Mouse (Mus musculus): Measurements from ENCODE around the gene Ppp1r1b.
A peak's percentile ranks its signal among the peaks of the same experiment; 100 is the strongest.

Ppp1r1b gene

DNA sequence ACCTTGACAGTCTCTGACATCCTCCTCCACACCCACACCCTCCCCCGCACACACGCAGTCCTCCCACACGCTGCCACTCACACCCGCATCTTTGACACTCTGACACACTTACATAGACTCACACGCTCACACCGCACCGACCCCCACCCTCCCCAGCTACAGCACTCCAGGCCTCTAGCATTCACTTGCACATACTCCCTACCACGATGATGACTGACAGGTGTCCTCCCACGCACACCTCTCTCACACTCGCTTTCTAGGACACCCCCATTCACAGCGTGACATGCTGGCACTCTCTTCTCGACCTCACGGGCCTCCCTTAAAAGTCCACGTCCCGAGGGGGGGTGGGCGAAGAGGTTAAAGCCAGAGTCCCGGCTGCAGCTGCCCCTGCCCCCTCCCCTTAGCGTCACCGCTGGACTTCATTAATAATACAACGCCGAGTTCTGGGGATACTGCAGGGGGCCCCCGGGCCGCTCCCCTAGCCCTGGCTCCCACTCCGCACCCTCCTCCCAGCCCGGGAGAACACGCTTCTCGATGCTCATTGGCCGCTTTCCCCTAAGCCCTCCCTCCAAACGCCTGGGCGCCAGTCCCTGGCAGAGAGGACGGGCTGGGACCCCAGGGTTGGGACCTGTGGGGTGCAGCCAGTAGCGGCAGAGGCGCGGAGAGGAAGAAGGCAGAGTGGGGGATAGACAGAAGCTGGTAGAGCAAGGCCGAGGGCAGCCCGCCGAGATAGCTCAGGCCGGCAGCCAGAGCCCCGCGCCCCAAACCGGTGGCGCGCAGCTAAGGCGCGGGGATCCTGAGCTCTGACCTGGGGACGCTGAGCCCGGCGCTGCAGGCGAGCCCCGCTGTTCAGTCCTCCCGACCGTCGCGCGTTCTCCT, at the start of gene Ppp1r1b:
Gene Ppp1r1b, plus strand, starts transcription at position 322 of the 879 bp plus-strand sequence.
- DNase-seq (ENCODE audit: inconsistent ontology term): peak; percentile 69

- no peak for DNase-seq (ENCODE audit: inconsistent ontology term)
Measured at GRCm38 (mm10) chr11:98298484-98299205, 49.6 kb upstream of the Ppp1r1b start.

- peak; percentile 63 for DNase-seq (ENCODE audit: inconsistent ontology term)
Measured at GRCm38 (mm10) chr11:98313790-98314323, 34.3 kb upstream of the Ppp1r1b start.

DNA sequence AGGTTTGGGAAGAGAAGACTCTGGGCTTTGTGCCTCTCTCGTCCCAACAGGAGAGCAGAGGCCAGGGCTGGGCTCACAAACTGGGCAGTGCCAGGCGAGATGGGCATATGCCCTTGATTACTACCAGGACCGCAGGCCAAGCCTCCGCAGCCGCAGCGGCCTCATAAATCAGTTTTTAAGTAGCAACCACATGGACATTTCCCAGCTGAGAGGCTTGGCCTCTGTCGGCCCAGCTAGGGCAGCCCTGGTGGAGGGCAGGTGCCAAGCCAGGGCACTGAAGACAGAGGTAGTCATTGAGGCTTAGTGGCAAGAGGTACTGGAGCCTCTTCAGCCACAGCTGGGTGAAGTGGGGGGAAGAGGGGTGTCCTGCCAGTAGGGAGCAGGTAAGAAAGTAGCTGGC, 30.7 kb upstream of the Ppp1r1b start:
- DNase-seq (ENCODE audit: inconsistent ontology term): no peak

- no peak for DNase-seq (ENCODE audit: inconsistent ontology term)
Measured at GRCm38 (mm10) chr11:98318421-98319116, 29.6 kb upstream of the Ppp1r1b start.

DNA sequence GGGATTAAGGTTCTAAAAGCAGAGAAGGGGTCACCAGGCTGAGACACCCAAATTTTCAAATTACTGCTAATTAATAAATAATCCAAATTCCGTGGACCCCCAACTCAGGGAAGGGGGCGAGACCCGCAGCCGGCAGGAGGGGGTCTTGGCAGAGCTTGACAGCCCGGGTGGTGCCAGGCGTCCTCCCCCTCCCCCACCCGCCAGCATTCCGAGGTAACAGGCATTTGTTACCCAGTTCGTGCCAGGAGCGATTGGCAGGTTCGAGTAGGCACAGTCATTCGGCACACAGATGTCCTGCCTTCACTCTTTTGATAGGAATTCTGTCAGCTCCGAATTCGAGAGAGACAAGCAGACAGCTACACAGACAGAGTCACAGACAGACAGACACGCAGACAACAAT, 29.1 kb upstream of the Ppp1r1b start:
- no peak for DNase-seq (ENCODE audit: inconsistent ontology term)

- no peak for DNase-seq (ENCODE audit: inconsistent ontology term)
Measured at GRCm38 (mm10) chr11:98319544-98319943, 28.7 kb upstream of the Ppp1r1b start.

GRCm38 (mm10) chr11:98319944-98320343, 28.3 kb upstream of the Ppp1r1b start:
- no peak for DNase-seq (ENCODE audit: inconsistent ontology term)

GRCm38 (mm10) chr11:98320381-98320780, 27.8 kb upstream of the Ppp1r1b start:
- no peak for DNase-seq (ENCODE audit: inconsistent ontology term)

DNA sequence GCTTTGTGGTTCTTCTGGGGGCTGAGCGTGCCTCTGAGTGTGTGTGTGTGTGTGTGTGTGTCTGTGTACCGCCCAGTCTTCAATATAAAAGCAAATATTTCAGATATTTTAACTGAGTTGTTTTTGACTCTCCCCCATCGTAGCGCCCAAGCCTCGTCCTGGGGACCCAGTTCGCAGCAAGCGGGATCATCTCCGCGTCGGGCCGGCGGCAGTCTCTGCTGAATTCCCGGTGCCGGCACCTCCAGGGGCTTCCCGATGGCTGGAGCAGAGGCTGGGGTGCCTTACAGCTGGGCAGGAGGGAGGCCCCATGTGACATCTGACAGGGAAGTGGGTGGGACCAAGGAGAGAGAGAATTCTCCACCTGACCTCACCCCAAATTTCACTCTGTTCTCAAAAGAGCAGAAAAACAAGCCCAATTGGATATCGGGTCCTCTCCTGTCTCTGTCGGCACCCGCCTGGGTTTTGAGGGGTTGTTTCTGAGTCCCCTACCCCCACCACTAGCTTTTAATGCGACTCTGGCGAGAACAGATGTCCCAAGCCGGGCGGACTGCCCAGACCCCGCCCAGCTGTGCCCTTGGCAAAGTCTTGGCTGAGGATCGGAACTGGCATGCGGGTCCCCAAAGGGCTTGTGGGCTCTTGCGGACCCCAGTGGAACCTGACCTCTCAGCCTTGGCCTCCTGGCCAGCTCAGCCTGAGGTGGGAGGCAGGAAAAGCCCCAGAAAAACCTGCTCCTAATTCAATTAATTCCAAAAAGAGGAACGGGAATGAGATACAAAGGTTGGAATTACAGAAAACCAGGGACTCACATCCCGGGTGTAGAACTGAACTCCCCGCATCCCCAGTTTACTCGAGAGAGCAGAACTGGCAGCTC, 27.2 kb upstream of the Ppp1r1b start:
- DNase-seq (ENCODE audit: inconsistent ontology term): no peak

GRCm38 (mm10) chr11:98321677-98322003, 26.6 kb upstream of the Ppp1r1b start:
- DNase-seq (ENCODE audit: inconsistent ontology term): no peak

- no peak for DNase-seq (ENCODE audit: inconsistent ontology term)
Measured at GRCm38 (mm10) chr11:98322159-98322558, 26.0 kb upstream of the Ppp1r1b start.

- DNase-seq (ENCODE audit: inconsistent ontology term): no peak
Measured at GRCm38 (mm10) chr11:98323136-98323866, 24.9 kb upstream of the Ppp1r1b start.

DNA sequence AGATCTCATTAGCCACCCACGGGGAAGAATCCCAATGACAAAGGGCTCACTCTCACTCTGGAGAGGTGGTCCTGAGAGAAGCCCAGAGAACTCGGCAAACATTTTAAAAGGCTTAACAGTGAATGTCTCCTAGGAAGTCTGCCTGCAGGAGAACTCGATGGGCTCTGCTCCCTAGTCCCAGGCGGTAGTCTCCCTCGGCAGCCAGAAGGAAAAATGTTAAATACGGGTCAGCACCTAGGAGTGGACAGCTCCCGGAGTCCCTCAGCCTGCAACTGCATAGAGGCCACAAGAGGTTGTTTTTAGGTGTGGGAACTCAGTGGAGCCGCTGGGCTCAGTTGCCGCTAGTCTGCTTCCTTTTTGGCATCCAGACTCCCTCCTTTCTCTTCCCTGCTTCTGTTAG, 24.3 kb upstream of the Ppp1r1b start:
- peak; percentile 54 for DNase-seq (ENCODE audit: inconsistent ontology term)

- no peak for DNase-seq (ENCODE audit: inconsistent ontology term)
Measured at GRCm38 (mm10) chr11:98325191-98325820, 22.9 kb upstream of the Ppp1r1b start.

DNA sequence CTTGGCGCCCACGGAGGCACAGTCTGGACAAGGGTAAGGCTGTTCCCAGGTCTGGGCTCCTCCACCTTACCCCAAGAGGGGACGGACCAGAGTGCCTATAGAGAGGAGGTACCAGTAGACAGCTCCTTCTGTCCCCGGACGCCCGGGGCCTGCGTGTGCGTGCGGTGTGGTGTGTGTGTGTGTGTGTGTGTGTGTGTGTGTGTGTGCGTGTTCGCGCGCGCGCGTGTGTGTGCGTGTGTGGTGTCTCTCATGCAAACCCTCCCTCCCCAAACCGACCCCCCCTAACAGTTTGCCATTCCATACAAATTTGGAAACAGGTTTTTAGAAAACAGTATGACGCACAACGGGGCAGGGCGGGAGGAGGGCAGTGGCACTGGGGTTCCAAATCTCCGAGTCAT, 22.4 kb upstream of the Ppp1r1b start:
- no peak for DNase-seq (ENCODE audit: inconsistent ontology term)

DNA sequence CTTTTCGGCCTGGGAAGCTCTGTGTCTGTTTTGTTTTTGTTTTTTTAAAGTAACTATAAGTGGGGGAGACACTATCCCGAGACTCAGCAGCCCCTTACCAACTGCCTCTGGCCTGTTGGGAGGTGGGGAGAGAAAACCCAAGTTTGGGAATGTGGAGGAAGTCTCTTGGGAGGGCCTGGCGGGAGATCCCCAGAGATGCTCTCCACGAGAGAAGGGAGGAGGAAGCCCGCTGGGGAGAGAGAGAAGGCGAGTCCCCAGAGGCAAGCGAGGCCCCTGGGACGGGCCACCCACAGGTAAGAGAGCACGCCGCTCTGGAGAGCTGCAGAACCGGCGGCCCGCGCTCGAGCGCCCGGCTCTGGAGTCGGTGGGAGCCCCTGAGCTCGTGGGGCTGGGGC, 21.5 kb upstream of the Ppp1r1b start:
- no peak for DNase-seq (ENCODE audit: inconsistent ontology term)

DNA sequence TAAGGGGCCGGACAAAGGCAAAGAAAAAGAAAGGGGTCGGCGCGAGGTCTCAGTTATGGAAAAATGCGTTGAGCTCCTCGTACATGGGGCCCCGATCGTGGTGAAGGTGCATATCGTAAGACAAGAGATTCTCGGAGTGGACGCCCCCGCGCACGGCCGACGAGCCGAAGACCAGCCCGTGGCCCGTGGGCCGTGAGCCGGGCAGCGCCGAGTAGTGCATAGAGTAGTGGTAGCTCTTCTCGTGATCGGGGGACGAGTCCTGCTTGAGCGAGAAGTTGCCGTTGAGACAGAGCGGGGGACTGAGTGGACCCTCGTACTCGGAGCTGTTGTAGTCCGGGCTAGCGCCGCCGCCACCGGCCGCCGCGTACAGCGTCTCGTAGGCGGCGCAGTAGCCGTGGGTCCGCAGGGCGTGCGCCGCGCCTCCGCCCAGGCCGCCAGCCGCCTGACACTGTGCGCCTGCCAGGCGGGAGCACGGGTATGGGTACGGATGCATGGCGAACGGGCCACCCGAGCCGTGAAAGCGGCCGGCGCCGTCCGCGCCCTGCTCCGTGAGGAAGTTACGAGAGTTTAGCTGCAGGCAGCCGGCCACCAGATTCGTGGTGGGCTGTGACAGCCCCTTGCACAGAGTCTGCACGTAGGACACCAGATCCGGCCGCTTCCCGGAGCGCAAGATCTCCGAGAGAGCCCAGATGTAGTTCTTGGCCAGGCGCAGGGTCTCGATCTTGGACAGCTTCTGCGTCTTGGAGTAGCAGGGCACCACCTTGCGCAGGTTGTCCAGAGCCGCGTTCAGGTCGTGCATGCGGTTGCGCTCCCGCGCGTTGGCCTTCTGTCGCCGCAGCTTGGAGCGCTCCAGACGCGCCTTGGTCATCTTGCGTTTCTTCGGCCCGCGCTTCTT, 20.8 kb upstream of the Ppp1r1b start:
- no peak for DNase-seq (ENCODE audit: inconsistent ontology term)

- no peak for DNase-seq (ENCODE audit: inconsistent ontology term)
Measured at GRCm38 (mm10) chr11:98328031-98328370, 20.2 kb upstream of the Ppp1r1b start.
